Mouse (Mus musculus): ENCODE results near the gene 2510039O18Rik.

Gene 2510039O18Rik

GRCm38 (mm10) chr4:147940576-147941044, at the start of gene 2510039O18Rik:
Gene 2510039O18Rik (plus strand): TSS chr4:147940895.
- H3K4me1 ChIP-seq (replicated peaks; ENCODE audit: low read depth, low read length), result peaks cover 70% of the 10 kb centered on the region
- no peaks in the 10 kb centered on the region for H3K9me3 ChIP-seq (ENCODE audit: low read length)
- peaks cover 8% of the 10 kb centered on the region; the same call in 1 of the 2 replicates for H3K27me3 ChIP-seq (ENCODE audit: insufficient read depth, low read length)
- peak within 1 kb of the TSS; percentile 93 for H3K4me3 ChIP-seq (replicated peaks; ENCODE audit: low read length)
- no peak for TF ChIP-seq POU5F1 (IDR thresholded peaks at IDR 0.05; ENCODE audit: borderline replicate concordance, low read length)
- TF ChIP-seq CTCF (conservative IDR thresholded peaks at IDR 0.05; ENCODE audit: low read length), result no peak
- peaks cover 35% of the 10 kb centered on the region for H3K36me3 ChIP-seq (ENCODE audit: insufficient read depth, low read length)

GRCm38 (mm10) chr4:147895815-147896330, 44.8 kb upstream of the 2510039O18Rik start:
- no peaks in the 10 kb centered on the region for H3K27me3 ChIP-seq (ENCODE audit: insufficient read depth, low read length)
- no peak for TF ChIP-seq CTCF (conservative IDR thresholded peaks at IDR 0.05; ENCODE audit: low read length)
- no peak for TF ChIP-seq NANOG (IDR thresholded peaks at IDR 0.05; ENCODE audit: borderline replicate concordance, low read length)
- no peak for TF ChIP-seq POU5F1 (IDR thresholded peaks at IDR 0.05; ENCODE audit: borderline replicate concordance, low read length)
- H3K4me3 ChIP-seq (replicated peaks; ENCODE audit: low read length), result no peak overlapping the region
- no peaks in the 10 kb centered on the region for H3K4me1 ChIP-seq (replicated peaks; ENCODE audit: low read depth, low read length)
- H3K9me3 ChIP-seq (ENCODE audit: low read length), result peaks cover 24% of the 10 kb centered on the region
- H3K36me3 ChIP-seq (ENCODE audit: insufficient read depth, low read length), result peaks cover 73% of the 10 kb centered on the region

DNA sequence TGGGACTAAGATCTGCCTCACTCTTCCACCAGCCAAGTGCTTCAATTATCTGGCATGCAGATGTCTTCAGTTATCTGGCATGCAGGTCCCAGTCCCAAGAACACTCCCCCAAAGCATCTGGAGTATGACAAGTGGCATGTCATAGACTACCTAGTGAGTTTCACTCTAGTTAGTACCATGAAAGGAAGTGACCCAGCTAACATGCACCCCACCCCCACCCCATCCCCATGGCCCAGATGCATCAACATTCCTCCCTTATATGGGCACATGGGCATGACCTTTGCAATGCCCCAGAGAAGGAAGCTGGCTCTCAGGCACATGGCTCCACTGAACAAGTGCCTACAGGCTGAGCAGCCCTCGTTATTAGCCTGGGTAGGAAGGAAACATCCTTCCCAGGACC, 44.3 kb upstream of the 2510039O18Rik start:
- Histone ChIP-seq H3K4me3 (replicated peaks; ENCODE audit: low read length) (no peak overlapping the region), H3K4me1 (replicated peaks; ENCODE audit: low read depth, low read length) (no peaks in the 10 kb centered on the region), H3K36me3 (ENCODE audit: insufficient read depth, low read length) (peaks cover 72% of the 10 kb centered on the region), H3K27me3 (ENCODE audit: insufficient read depth, low read length) (no peaks in the 10 kb centered on the region), H3K9me3 (ENCODE audit: low read length) (peaks cover 24% of the 10 kb centered on the region)
- TF ChIP-seq POU5F1 (IDR thresholded peaks at IDR 0.05; ENCODE audit: borderline replicate concordance, low read length) (no peak), CTCF (conservative IDR thresholded peaks at IDR 0.05; ENCODE audit: low read length) (no peak), NANOG (IDR thresholded peaks at IDR 0.05; ENCODE audit: borderline replicate concordance, low read length) (no peak)

DNA sequence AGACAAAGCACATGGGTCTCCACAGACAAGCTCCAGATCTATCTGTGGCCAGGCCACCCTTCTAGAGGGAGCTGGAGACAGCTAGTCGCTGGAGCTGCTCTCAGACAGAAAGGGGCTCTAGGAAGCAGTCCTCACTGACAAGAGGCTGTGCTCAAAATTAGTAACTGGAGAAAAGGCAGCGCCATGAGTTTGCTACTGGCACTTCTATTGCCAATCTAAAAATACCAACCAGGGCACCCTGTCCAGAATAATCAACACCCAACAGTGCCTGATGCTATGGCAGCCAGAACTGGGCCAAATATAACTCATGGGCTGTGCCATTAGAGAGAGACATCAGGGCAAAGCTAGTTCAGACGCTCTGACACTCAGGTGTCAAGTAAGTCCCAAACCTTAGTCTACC, 43.3 kb upstream of the 2510039O18Rik start:
- Histone ChIP-seq H3K4me3 (replicated peaks; ENCODE audit: low read length) (no peak overlapping the region), H3K9me3 (ENCODE audit: low read length) (peaks cover 24% of the 10 kb centered on the region), H3K36me3 (ENCODE audit: insufficient read depth, low read length) (peaks cover 75% of the 10 kb centered on the region), H3K27me3 (ENCODE audit: insufficient read depth, low read length) (no peaks in the 10 kb centered on the region), H3K4me1 (replicated peaks; ENCODE audit: low read depth, low read length) (no peaks in the 10 kb centered on the region)
- TF ChIP-seq NANOG (IDR thresholded peaks at IDR 0.05; ENCODE audit: borderline replicate concordance, low read length) (no peak), POU5F1 (IDR thresholded peaks at IDR 0.05; ENCODE audit: borderline replicate concordance, low read length) (no peak), CTCF (conservative IDR thresholded peaks at IDR 0.05; ENCODE audit: low read length) (no peak)

DNA sequence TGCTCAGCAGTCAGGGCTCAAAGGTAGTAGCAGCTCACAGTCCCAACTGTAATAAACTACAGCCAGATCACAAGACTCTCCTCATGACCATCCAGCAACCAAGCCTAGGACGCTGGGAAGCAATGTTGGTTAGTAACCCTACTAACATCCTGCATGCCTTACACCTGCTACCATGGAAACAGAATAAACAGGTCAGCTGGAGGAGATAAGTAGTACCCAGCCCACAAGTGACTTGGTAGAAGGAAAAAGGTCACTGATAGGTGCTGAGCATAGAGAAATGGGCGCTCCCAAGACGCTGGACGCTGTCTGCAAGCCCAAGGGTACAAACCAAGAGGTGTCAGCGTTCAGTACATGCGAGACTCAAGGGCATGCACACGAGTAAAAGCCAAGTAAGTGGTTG, 40.2 kb upstream of the 2510039O18Rik start:
- no peak overlapping the region for H3K4me3 ChIP-seq (replicated peaks; ENCODE audit: low read length)
- H3K36me3 ChIP-seq (ENCODE audit: insufficient read depth, low read length), result peaks cover 75% of the 10 kb centered on the region
- TF ChIP-seq POU5F1 (IDR thresholded peaks at IDR 0.05; ENCODE audit: borderline replicate concordance, low read length), result no peak
- no peak for TF ChIP-seq CTCF (conservative IDR thresholded peaks at IDR 0.05; ENCODE audit: low read length)
- no peak for TF ChIP-seq NANOG (IDR thresholded peaks at IDR 0.05; ENCODE audit: borderline replicate concordance, low read length)
- H3K27me3 ChIP-seq (ENCODE audit: insufficient read depth, low read length), result no peaks in the 10 kb centered on the region
- H3K9me3 ChIP-seq (ENCODE audit: low read length), result peaks cover 24% of the 10 kb centered on the region
- peaks cover 16% of the 10 kb centered on the region for H3K4me1 ChIP-seq (replicated peaks; ENCODE audit: low read depth, low read length)

- H3K36me3 ChIP-seq (ENCODE audit: insufficient read depth, low read length), result peaks cover 50% of the 10 kb centered on the region
These were observed 37.7 kb upstream of the 2510039O18Rik start for GRCm38 (mm10) chr4:147902906-147903500.

GRCm38 (mm10) chr4:147903601-147904000, 37.1 kb upstream of the 2510039O18Rik start:
- Histone ChIP-seq H3K4me1 (replicated peaks; ENCODE audit: low read depth, low read length) (peaks cover 23% of the 10 kb centered on the region), H3K27me3 (ENCODE audit: insufficient read depth, low read length) (no peaks in the 10 kb centered on the region), H3K36me3 (ENCODE audit: insufficient read depth, low read length) (peaks cover 44% of the 10 kb centered on the region), H3K4me3 (replicated peaks; ENCODE audit: low read length) (peak overlapping the region; percentile 96), H3K9me3 (ENCODE audit: low read length) (no peaks in the 10 kb centered on the region)
- TF ChIP-seq CTCF (conservative IDR thresholded peaks at IDR 0.05; ENCODE audit: low read length) (no peak), POU5F1 (IDR thresholded peaks at IDR 0.05; ENCODE audit: borderline replicate concordance, low read length) (no peak), NANOG (IDR thresholded peaks at IDR 0.05; ENCODE audit: borderline replicate concordance, low read length) (no peak)

More at GRCm38 (mm10) chr4:147902906-147903500, 37.7 kb upstream of the 2510039O18Rik start:
- H3K4me1 ChIP-seq (replicated peaks; ENCODE audit: low read depth, low read length), result peaks cover 22% of the 10 kb centered on the region
- TF ChIP-seq CTCF (conservative IDR thresholded peaks at IDR 0.05; ENCODE audit: low read length) (no peak), NANOG (IDR thresholded peaks at IDR 0.05; ENCODE audit: borderline replicate concordance, low read length) (no peak), POU5F1 (IDR thresholded peaks at IDR 0.05; ENCODE audit: borderline replicate concordance, low read length) (no peak)
- H3K27me3 ChIP-seq (ENCODE audit: insufficient read depth, low read length), result no peaks in the 10 kb centered on the region
- H3K4me3 ChIP-seq (replicated peaks; ENCODE audit: low read length), result no peak overlapping the region
- H3K9me3 ChIP-seq (ENCODE audit: low read length), result no peaks in the 10 kb centered on the region

DNA sequence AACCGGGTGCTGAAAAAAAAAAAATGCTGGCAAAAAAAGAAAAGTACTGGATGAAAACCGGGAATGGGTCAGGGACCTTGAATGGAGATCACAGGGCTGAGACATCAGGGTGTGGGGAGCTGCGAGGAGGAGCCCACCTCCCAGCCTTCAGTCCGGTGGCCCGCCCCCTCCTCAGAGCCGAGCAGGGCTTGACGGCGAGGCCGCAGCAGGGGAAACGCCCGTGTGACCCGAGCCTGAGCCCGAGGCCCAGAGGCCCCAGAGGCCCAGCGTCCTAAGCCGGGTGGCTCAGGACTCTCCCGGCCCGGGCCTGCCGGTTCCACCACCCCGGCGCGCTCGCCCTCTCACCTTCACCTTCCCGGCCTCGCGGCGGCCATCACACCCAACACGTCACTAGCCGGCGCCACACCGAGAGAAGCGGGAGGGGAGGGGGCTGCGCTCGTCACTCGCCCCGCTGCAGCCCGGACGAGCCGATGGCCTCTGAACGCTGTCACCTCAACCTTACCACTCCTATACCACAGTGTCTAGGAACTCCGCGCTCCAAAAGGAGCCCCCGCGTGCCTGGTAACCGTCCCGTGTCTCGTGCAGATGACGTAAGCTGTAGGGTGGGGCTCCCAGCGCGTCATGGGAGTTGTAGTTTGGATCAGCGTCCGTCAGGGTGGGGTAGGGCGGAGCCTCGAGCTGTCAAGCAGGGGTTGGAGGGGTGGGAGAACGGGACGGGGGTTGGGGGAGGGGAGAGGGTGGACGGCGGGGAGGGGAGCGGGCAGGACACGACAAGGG, 36.2 kb upstream of the 2510039O18Rik start, which contains the start of gene Mfn2:
Mfn2 (minus strand) TSS at position 392 of the 777 bp plus-strand sequence.
- peaks cover 35% of the 10 kb centered on the region for H3K36me3 ChIP-seq (ENCODE audit: insufficient read depth, low read length)
- peak within 1 kb of the TSS; percentile 96 for H3K4me3 ChIP-seq (replicated peaks; ENCODE audit: low read length)
- TF ChIP-seq CTCF (conservative IDR thresholded peaks at IDR 0.05; ENCODE audit: low read length) (no peak), POU5F1 (IDR thresholded peaks at IDR 0.05; ENCODE audit: borderline replicate concordance, low read length) (no peak), NANOG (IDR thresholded peaks at IDR 0.05; ENCODE audit: borderline replicate concordance, low read length) (no peak)
- no peaks in the 10 kb centered on the region for H3K27me3 ChIP-seq (ENCODE audit: insufficient read depth, low read length)
- peaks cover 26% of the 10 kb centered on the region for H3K4me1 ChIP-seq (replicated peaks; ENCODE audit: low read depth, low read length)
- H3K9me3 ChIP-seq (ENCODE audit: low read length), result no peaks in the 10 kb centered on the region
